Mouse (Mus musculus): ENCODE results near the gene Arrb1.

The Arrb1 gene

DNA sequence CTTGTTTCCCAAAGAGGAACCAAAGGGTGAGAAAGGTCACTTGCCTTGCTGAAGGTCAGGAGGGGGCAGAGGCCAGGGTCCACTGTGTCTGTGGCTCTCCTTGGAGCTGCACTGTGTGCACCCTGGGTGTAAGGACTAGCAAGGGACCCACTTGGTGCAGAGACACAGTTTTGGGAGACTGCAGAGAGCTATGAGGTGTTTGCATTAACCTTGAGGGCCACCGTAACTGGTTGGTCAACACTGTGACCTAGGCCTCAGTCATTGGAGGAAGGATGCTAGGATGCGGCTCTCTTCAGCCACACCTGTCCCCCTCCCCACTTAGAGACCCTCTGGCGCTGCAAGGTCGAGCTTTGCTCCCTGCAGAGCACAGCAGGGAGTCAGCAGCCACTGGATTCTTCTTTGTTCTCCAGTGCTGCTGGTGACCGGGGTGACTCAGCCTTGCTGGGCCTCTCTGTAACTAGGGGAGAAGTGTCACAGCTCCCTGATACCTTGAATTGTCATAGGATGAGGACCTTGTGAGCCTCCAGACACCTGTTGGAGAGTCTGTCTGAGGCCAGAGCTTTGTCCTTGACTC is 2.0 kb downstream of the Arrb1 start:
- DNase-seq (ENCODE audit: low spot score in 2 of 2): peak in 1 of 2 experiments; percentile 68

DNA sequence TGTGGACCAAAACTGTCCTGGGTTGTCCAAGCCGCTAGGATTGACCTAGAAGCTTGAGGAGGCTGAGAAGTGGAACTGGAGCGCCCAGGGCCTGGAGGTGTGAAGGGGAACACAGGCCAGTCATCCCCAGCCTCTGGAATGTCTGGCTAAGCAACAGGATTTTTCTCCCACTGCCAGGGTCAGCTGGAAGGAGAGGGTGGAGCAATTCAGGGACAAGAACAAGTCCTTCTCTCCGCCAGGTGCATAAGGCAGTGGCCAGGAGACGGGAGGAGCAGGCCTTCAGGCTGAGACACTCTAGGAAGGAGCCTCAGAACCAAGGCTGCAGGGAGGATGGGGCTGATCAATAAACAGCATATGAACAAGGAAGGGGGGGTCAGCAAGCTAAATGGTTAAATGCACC is 3.2 kb downstream of the Arrb1 start:
- DNase-seq (ENCODE audit: low spot score in 2 of 2): no peak

DNA sequence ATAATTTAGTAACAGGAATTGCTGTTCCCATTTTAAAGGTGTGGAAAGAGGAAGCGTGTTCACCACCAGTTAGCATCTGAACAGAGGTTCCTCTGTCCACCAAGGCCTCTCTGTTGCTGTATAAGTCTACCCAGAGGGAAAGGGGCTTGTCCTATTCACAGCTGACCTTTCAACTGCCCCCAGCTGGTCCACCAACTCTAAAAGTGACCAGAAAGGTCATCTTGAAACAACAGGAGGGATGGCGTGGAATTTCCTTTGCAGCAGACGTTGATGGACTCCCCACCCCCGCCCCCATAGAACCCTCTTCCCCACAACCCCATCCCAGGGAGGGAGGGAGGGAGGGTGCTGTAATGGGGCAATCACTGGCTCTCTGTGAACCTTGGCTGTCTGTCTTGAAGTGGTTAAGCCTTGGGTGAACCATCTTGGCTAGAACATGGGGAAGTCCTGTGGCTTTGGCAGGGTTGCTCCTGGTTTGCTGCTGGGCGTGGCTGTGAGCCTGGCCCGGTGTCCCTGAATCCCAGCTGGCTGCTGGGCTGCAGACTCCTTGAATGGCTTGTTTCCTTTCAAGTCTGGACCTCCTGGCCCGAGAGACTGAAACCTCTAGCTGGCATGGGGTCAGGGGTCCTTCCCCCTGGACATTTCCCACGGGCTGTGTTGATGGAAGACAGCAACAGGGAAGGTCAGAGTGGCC is 4.1 kb downstream of the Arrb1 start:
- no peak for DNase-seq (ENCODE audit: low spot score in 2 of 2)

DNA sequence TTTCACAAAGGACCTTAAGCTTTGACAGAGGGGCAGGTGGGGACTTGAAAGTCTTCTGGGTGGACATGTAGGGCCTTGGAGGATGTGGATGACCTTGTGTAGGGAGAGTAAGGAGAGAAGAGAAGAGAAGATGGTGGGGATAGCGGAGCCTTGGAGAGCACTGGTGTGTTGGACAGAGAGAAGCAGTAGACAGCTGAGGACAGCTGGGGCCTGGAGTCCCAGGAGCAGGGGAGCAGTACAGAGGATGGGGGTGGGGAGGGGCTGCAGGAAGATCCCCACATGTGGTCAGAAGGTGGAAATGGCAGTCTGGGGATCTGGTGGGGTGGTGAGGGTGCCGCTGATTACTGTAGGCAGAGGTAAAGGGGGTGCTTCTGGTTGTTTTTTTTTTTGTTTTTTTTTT is 4.8 kb downstream of the Arrb1 start:
- DNase-seq (ENCODE audit: low spot score in 2 of 2): no peak

DNA sequence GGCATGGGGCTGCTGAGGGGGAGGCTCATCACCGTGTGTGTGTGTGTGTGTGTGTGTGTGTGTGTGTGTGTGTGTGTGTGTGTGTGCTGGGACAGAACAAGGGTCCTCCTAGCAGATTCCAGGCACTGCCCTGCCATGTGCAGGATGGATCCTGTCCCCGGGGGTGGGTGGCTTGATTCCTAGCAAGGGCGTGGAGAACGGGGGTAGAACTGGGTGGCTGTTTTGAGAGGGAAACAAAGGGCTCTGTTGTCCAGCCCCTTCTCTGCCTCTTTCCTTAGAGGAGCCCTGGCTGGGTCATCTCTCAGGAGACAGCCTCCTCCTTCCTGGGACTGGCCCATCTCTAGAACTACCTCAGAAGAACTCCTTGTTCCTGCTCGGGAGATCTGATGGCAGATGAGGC is 5.9 kb downstream of the Arrb1 start:
- no peak for DNase-seq (ENCODE audit: low spot score in 2 of 2)

DNA sequence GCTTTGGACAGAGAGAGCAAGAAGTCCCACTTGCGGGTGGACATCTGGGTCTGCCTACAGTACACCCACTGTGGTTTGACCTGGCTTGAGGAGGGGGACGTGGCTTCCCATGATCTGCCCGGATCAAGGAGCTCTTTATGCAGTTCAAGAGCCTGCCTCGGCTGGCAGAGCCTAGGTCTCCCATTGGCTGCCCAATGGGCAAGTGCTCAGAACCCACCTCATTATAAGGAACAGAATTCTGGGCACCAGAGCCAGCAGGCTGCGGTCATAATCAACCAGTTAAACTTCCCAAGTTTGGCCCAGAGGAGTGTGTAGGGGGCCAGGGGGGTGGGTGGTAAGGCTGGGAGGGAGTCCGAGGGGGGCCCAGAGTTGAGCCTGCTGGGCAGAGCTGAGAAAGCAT is 9.0 kb downstream of the Arrb1 start:
- DNase-seq (ENCODE audit: low spot score in 2 of 2): no peak

DNA sequence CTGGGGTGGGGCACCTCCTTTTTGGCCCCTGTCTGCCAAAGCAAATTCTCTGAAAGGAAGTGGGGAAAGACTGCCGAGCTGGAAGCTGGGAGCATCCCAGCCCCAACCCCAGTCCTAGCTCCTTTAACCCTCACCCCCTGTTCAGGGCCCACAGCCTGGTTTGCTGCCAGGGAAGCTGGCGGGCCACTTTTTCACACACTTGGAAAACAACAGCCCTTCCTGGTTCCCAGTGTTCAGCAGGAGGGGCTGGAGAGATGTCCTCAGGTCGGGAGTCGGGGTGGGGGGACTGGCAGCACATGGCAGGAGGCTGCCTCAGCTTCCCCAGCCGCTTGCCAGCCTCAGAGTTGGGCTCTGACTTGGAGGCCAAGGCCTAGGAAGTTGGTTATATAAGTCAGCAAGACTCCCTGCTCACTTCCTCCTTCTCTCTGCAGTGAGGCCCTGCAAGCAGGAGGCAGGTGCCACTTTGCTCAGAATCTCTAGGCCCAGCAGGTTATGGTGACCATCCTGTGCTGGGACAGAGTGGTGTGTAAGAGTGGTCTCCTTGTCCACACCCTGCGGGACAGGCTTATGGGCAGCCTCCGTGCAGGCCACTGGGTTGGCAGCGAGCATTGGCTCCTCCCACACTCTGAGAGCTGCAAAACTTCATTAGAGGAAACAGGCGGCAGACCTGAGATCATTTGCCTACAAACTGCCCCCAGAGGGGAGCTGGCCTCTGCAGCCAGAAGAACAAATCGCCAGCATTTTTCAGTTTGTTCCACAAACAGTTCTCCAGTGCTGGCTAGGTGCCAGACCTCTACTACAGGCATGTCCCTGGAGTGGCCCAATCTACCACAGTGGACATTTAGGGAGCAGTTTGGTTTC is 10.8 kb downstream of the Arrb1 start:
- DNase-seq (ENCODE audit: low spot score in 2 of 2): peak; percentile 67 to 80

DNA sequence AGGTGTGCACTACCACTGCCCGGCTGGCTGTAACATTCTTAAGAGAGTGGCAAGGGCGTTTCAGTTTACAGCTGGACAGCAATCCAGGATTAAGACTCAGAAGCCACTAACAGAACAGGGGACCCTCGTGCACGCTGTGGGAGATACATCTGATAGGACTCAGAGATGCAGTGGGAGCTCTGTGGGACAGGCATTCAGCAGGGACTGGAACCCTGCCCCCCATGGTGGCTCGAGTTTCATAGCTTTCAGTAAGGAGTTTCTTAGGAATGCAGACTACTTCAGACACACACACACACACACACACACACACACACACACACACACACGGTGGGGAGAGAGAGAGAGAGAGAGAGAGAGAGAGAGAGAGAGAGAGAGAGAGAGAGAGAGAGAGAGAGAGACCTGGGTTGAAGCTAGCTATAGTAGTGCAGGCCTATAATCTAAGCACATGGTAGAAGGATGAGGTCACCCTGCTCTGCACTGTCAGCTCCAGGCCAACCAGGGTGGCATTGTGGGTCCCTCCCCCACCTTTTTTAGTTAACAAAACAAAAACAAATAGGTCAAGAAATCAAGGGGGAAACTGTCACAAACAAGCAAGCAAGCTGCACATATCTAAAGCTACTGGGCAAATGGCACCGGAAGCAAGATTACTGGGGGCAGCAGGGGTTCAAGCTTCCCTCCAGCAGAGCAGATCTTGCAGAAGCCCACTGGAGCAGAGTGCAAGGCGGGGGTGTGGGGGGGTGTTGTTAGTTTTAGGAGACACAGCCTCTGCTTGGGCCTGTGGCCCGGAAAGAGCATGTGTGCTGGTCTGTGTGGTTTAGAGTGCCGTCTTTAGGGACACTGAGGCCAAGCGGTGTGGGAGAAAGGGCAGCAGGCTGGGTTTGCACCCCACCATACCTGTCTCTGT is 12.6 kb downstream of the Arrb1 start:
- DNase-seq (ENCODE audit: low spot score in 2 of 2): no peak

DNA sequence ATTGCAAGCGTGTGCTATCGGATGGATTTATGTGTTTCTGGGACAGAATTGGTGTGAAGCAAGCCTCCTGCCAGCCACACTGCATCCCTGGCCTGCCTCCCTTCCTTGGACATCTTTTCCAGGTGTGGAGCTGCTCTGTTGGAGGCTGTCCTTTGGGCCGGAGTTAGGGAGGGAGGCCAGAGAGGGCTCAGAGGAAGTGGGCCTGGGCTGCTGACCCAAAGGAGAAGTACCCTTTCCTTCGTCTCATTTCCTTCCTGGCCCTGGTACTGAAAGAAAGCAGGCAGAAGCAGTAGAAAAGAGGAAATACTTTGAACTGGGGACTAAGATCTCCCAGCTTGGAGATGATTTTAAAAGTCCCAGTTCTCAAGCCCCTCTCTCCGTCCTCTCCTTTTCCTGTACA is 14.4 kb downstream of the Arrb1 start:
- DNase-seq (ENCODE audit: low spot score in 2 of 2): peak in 1 of 2 experiments; percentile 68

DNA sequence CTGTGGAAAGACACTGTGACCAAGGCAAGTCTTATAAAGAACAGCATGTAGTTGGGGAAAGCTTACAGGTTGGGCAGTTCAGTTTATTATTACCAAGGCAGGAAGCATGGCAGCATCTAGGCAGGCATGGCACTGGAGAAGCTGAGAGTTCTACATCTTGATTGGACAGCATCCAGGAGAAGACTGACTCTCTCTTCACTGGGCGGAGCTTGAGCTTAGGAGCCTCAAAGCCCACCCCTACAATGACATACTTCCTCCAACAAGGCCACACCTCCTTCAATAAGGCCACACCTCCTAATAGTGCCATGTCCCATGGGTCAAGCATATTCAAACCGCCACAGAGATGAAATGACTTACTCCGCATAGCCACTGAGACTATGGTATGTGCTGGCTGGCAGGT is 16.4 kb downstream of the Arrb1 start:
- DNase-seq (ENCODE audit: low spot score in 2 of 2): no peak

DNA sequence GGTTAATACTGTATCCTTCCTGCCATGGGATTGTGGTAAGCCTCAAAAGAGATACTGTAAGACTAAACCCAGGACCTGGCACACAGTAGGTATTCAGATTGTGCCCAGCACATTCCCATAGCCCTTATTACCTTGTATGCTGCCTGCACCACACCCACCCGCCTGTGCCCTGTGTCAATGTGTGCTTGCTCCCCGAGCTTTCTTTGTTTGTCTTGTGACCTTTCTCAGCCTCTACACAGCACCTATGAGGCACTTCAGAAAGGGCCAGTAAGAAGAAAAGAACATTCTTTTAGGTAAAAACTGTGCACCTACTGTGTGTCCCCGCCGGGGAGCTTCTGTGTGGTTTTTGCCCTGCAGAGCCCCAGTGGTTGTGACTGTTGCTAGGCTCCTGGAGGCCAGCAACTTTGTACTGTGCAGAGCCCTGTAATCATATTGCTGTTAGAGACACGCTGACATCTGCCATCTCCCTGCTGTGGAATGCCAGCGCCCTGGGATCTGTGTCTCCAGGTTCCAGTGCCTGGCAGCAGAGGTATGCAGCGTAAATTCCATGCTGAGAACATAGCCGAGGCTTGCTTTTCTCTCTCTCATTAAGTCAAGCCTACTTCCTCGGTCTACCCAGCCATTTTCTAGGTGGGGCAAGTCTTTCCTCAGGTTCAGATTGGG is 18.1 kb downstream of the Arrb1 start:
- DNase-seq (ENCODE audit: low spot score in 2 of 2): no peak

DNA sequence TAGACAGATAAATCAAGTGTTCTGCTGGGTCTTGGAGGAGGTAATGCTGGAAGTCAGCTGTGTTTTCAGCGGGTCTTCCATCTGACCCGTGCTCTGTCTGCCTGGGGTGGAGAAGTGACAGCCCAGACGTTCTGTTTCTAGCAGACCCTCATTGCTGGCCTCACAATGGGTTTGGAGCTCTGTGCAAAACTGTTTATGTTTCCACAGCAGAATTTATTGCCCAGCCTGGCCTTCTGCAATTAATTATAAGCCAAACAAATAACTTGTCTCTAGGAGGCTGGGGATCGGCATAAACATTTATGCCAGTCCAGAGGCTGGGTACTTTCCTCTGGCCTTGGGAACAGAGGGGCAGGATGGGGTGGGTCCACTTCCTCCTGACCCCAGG is 18.6 kb downstream of the Arrb1 start:
- no peak for DNase-seq (ENCODE audit: low spot score in 2 of 2)

DNA sequence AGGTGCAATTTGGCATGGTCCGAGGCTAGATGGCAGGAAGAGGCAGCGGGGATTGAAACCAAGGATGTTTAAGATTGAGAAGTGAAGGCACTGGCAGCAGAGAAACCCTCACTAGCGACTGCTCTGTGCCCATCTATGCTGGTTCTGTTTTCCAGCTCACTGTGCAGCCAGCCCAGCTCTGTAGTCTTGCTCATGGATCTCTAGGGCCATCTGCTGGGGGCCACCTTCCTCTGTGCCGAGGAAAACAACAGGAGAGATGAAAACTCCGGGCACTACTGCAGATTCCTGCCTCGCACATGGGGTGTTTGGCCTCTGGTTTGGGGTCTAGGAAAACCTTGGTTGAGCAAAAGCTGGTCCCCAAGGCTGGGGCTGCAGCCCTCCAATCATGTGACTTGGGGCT is 20.6 kb downstream of the Arrb1 start:
- DNase-seq (ENCODE audit: low spot score in 2 of 2): peak; percentile 51 to 73

DNA sequence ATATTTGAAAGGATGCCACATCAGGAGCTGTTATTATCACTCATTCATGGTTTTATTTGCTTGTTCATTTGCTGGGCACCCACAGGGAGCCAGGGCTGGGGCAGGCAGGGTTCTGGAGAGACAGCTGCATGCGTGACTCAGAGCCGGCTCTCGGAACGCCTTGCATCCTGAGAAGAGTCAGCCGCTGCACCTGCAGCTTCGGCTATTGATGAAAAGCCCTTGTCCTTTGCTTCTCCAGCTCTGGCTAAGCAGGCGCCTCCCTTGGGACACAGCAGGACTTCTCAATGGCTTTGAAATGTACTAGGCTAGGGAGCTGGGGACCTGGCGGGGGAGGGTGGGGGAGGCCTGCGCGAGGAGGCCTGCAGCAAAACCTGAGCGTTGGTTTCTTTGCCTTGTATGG is 23.8 kb downstream of the Arrb1 start:
- DNase-seq (ENCODE audit: low spot score in 2 of 2): no peak

DNA sequence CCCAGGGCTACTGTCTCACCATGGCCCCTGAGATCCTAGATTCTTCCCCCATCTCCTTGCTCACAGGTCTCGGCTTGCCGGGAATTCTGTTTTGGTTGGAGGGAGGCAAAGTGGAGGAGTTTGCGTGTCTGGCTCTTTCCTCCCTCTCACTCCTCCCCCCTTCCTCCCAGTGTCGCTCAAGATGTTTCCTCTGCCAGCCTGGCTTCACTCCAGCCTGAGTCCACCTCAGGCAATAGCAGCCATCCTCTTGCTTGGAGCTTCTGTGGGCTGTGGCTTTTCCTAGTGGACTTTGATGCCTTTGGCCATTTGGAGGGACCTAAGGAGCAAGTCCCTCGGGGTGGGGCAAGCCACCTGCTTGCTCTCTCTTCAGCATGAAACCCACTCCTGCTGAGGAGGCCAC is 27.2 kb downstream of the Arrb1 start:
- DNase-seq (ENCODE audit: low spot score in 2 of 2): no peak

DNA sequence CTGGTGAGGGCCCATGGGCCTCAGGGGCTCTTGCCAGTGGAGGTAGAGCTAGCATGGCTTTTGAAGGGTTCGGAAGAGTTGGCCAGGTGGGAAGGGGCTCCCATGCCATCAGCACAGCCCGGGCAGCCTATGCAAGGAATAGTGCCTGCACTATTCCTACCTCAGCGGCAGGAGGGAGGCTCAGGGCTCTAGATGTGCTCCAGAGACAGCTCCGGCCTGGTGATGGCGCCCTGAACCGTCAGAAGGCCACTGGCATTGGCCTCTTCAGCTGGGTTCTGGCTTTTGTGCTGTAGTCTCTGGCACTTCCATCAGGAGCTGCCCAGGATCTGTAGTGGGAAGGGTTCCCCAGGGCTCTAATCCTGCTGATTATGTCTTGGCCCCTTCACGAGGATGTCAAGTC is 28.0 kb downstream of the Arrb1 start:
- DNase-seq (ENCODE audit: low spot score in 2 of 2): no peak

DNA sequence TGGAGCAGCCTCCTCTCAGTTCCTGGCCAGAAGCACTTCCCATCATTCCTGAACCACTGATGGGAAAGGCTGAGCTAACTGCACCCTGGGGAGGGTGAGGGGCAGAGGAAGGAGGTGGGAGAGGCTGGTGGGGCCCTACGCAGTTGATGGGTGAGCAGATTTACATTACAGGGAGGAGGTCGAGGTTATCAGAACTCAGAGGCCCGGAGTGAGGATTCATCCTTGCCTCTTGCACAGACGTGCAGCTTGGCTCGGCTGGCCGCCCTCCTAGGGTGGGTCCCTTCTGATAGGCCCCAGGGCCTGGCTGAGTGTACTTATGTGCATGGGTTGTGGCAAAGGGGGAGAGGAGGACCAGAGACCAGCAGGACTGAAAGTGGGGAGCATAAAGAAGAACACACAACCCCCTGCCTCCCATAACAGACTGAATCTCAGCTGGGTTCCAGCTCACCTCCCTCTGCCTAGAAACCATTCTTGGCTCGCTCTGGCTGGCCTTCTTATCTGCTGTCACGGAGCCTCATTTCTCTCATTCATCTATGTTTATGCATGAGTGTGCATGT is 30.1 kb downstream of the Arrb1 start:
- no peak for DNase-seq (ENCODE audit: low spot score in 2 of 2)

DNA sequence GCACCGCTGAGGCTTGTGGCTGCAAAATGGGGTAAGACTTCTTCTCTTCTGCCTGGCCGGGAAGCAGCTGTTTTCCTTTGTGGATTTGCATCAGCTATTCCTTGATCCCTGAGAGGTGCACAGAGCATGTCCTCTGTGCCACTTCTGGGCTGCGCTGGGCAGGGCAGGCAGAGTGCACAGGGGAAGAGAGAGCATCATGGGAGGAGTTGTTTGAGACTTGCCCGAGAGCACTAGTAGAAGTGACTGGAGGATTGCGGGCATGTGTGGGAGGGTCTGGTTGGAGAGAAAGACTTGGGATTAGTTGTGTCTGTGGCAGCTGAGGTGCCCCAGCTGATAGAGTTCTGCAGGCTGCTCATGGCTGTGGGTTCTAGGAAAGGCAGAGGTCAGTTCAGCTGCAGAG is 35.4 kb downstream of the Arrb1 start:
- no peak for DNase-seq (ENCODE audit: low spot score in 2 of 2)

DNA sequence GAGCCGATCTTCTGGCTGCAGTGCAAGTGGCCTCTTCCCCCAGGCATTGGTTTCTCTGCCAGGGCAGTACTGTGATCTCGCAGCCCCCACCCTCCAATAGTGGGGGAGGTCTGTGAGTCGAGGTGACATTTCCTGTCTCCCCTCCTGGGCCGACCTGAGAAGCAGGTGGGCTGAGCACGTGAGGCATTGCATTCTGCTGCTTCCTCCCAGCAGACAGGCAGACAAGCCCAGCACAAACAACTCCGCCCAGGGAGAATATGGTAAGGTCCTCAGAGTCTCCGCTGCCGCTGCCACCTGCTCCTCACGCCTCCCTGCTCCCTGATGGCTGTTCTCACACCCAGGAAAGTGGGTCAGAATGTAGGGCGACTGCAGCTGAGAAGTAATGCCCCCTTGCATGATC is 37.7 kb downstream of the Arrb1 start:
- no peak for DNase-seq (ENCODE audit: low spot score in 2 of 2)

DNA sequence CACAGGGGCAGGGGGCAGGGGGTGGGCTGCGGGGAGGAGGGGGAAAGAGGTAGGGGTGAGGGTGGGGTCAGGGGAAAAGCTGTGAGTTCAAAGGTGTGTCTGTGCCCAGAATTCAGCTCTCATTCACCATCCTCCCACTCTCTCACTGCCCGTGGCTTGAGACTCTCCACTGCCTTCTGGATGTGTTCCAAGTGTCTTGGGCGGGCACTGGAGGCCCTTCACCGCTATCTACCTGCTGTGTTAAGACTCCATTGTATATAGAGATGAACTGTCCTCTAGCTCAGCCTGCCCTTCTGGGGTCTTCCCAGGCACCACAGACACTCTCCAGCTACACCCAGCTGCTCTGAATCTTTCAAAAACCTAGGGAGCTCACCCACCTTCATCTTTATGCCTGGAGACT is 38.1 kb downstream of the Arrb1 start:
- DNase-seq (ENCODE audit: low spot score in 2 of 2): no peak

DNA sequence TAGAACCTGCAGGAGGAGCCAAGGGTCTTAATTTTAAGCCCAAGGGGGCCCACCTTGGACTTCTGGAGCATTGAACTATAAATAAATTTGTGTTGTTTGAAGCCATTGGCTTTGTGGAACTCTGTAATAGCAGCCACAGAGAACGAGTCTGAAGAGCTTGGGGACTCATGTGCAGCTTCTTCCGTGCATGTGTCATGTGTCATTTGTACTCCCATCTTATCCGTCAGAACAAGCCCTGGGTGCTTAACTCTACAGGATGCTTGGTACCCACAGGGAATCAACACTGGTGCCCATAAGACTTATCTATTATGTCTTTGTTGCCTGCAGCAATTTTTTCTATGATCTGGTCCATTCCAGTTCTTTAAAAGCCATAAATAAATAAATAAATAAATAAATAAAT is 43.0 kb downstream of the Arrb1 start:
- no peak for DNase-seq (ENCODE audit: low spot score in 2 of 2)
